Mouse (Mus musculus): ENCODE measurements around the gene Tomm40.

Gene Tomm40

GRCm38 (mm10) chr7:19744590-19745385, 29.6 kb upstream of the Tomm40 start:
- DNase-seq (ENCODE audit: low read depth, low spot score): no peak

DNA sequence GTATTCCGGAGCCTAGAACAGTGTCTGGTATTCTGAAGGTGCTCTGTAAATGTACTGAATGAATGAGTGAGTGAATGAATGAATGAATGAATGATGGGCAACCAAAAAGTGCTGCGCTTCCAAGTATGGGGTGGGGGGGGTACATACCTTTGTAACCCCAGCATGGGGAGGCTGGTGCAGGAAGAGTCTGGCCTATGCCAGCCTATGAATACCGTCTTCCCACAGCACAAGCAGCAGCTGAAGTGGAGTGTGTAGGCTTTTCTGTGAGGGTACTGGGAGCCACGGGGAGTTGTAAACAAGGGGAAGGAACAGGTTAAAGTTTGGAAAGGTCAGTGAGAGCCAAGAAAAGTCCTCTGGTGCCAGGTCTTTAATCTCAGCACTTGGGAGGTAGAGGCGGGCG, 28.6 kb upstream of the Tomm40 start:
- no peak for DNase-seq (ENCODE audit: low read depth, low spot score)

GRCm38 (mm10) chr7:19742468-19742867, 27.2 kb upstream of the Tomm40 start:
- no peak for DNase-seq (ENCODE audit: low read depth, low spot score)

- peak; percentile 78 for DNase-seq (ENCODE audit: low read depth, low spot score)
Measured at GRCm38 (mm10) chr7:19741329-19742031, 26.2 kb upstream of the Tomm40 start.

- DNase-seq (ENCODE audit: low read depth, low spot score): no peak
Measured at GRCm38 (mm10) chr7:19740269-19740668, 25.0 kb upstream of the Tomm40 start.

DNA sequence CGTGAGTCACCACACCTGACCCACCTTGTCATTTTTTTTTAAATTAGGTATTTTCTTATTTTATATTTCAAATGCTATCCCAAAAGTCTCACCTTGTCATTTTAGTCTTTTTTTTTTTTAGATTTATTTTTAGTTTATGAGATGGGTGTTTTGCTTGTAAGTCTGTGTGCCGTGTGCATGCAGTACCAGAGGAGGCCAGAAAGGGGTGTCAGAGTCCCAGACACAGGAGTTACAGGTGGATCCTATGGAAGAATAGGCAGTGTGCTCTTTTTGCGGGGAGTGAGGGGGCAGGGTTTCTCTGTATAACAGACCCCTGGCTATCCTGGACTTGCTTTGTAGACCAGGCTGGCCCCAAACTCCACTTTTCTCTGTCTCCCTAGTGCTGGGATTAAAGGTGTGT, 23.5 kb upstream of the Tomm40 start:
- no peak for DNase-seq (ENCODE audit: low read depth, low spot score)

GRCm38 (mm10) chr7:19736389-19737057, 21.3 kb upstream of the Tomm40 start:
- DNase-seq (ENCODE audit: low read depth, low spot score): no peak

GRCm38 (mm10) chr7:19734178-19734666, 19.0 kb upstream of the Tomm40 start:
- DNase-seq (ENCODE audit: low read depth, low spot score): no peak

- DNase-seq (ENCODE audit: low read depth, low spot score): no peak
Measured at GRCm38 (mm10) chr7:19726541-19726940, 11.3 kb upstream of the Tomm40 start.

DNA sequence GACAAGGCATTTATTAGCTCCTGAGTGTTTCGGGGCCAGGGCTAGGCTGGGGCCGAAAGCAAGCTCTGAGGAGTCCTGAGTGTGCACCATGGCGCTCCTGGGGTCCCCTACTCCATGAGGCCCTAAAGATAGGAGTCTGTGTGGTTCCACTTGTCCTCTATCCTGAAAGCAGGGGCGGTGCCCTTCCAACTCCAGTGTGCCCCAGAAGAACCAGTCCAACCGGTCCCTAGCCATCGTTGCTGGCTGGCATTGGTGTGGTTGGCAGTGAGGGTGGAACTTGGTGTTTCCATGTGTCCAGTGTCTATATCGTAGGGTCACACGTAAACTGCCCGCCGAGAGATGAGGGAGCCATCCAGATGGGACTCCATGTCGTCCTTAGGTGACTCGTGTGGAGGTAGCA, 8.9 kb upstream of the Tomm40 start:
- no peak for DNase-seq (ENCODE audit: low read depth, low spot score)

- DNase-seq (ENCODE audit: low read depth, low spot score): no peak
Measured at GRCm38 (mm10) chr7:19722754-19723195, 7.5 kb upstream of the Tomm40 start.

GRCm38 (mm10) chr7:19719200-19719599, 4.0 kb upstream of the Tomm40 start:
- DNase-seq (ENCODE audit: low read depth, low spot score): no peak

DNA sequence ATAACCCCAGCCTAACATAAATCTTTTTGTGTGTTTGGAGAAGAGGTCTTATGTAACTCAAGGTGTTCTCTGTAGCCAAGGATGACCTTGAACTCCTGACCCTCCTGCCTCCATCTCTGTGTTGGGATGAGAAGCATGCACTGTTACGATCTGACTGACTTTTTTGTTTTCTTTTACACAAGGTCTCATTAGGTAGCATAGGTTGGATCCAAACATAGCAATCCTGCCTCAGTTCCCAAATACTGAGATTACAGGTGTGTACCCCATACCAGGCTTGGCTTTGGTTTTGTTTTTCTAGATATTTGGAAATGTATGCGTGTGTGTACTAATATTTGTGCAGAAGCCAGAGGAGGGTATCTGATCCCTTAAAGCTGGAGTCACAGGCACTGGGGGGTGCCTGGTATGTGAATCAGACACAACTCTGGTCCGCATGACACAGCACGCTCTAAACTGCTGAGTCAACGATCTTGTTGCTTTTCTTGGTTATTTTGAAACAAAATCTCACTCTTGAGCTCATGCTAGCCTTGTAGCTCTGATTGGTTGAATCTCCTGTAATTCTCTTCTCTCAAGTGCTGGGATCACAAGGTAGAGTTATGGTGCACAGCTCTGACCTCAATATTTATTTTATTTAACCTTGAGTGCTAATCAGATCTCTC, 3.2 kb upstream of the Tomm40 start:
- no peak for DNase-seq (ENCODE audit: low read depth, low spot score)

DNA sequence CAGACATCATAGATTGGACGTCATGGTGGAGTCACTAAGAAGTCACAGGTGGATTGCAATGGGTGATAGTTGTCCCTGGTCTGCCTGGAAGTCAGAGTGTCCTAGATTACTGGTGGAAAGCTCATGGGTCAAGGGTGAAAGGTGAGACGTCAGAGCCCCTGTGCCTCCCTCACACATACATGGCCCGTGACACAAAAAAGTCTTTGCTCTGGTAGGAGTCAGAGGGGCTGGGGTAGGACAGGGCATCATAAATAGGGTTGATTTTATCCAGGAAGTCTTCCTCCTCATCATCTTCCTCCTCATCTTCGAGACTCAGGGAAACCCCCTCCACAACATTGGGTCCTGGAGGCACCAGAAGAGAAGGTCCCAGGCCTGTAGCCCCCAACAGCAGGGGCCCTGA, 2.1 kb upstream of the Tomm40 start:
- DNase-seq (ENCODE audit: low read depth, low spot score): no peak

GRCm38 (mm10) chr7:19716822-19717221, 1.6 kb upstream of the Tomm40 start:
- DNase-seq (ENCODE audit: low read depth, low spot score): no peak

- no peak for DNase-seq (ENCODE audit: low read depth, low spot score)
Measured at GRCm38 (mm10) chr7:19716055-19716682, 931 bp upstream of the Tomm40 start.

DNA sequence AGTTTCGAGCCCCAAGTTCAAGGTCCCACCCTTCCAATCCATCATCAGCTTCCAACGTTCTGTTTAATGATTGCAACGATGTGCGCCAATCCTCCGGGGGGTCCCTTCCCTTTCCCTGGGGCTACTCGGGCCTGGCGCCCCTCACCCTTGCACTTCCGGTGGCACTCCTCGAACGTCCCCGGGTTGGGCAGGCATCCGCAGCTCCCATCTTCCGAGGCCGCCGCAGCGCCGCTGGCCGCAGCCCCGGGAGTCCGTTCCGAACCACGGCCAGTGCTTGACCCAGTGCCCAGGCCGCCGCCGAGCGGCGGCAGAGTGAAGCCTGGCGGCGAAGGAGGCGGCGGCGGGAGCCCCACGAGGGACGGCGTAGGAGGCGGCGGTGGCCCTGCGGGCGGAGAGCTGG, 402 bp downstream of the Tomm40 start:
- no peak for DNase-seq (ENCODE audit: low read depth, low spot score)

GRCm38 (mm10) chr7:19713598-19713997, 1.6 kb downstream of the Tomm40 start:
- DNase-seq (ENCODE audit: low read depth, low spot score): no peak

DNA sequence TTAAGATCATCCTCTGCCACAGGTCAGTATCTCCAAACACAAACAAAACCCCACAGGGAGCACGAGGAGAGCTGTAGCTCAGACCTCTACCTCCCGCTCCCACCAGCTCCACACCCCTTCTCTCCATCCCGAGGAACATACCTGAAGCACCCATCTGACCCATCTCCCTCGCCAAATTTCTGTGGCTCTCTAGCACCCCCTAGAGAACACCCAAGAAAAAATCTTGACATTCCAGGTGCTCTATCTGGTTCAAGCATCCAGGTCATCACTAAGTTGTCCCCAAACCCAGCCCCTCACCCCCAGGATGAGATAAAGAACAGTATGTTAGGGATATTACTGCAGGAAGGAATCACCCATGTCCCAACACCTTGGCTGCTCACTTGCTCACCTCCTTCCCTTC, 2.0 kb downstream of the Tomm40 start:
- no peak for DNase-seq (ENCODE audit: low read depth, low spot score)

GRCm38 (mm10) chr7:19712414-19712813, 2.8 kb downstream of the Tomm40 start:
- no peak for DNase-seq (ENCODE audit: low read depth, low spot score)

- DNase-seq (ENCODE audit: low read depth, low spot score): no peak
Measured at GRCm38 (mm10) chr7:19710650-19711049, 4.6 kb downstream of the Tomm40 start.
